22 mouse cellular contexts compared by ENCODE assay signal in the genomic region with DNA sequence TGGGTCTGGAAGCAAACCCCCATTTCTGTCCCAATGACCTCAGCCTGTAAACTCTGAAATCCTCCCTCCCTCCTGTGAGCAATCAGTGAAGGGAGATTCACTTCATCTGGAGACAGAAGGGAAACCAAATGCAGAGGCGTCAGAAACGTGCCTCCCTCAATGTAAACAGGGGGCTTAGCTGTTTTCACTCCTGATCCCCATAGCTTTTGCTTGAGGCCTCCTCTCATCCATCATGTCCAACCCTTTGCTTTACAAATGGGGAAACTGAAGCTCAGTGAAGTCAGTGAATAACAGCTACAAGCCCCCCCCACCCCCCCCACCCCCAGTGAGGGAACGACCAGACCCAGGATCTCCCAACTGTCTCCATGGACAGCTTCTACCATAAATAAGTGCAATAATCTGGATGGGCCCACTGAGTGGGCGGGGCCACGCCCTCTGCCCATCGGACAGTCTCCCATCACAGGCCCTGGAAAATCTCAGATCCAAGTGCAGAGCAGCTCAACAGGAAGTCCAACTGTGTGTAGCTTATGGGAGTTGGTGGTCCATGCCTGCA. TPM values are rescaled to one million over a fixed set of nuclear protein-coding genes. Genes with fewer than 3 reads are reported as not detected.
A peak's percentile ranks its signal among the peaks of the same experiment; 100 is the strongest.
DNase-seq lines count a peak whose midpoint lies in the region; ATAC-seq lines count a peak whose summit lies in the region.
"Had no signal": no experiment of that assay in that cellular context is flagged by ENCODE, and none has a peak within 500 bp of the region (broad histone marks: within the 10 kb centered on the region; RNA-seq: fewer than 3 reads in every experiment).

No protein-coding gene starts in this region.

- 0 out of 2 replicates have a peak, but pooled peaks cover 2% of the 10 kb centered on the region for H3K9me3 ChIP-seq in heart, embryonic 10.5 days
- no peaks in the 10 kb centered on the region for H3K9me3 ChIP-seq in heart, embryonic 11.5 days (replicated peaks; ENCODE audit: control insufficient read depth, low read length)
- no peaks in the 10 kb centered on the region for H3K9me3 ChIP-seq in liver, embryonic 11.5 days (ENCODE audit: control insufficient read depth, low read length)
- no peaks in the 10 kb centered on the region for H3K9me3 ChIP-seq in liver, embryonic 12.5 days (replicated peaks)
- no peaks in the 10 kb centered on the region for H3K9me3 ChIP-seq in stomach, embryonic 14.5 days (ENCODE audit: control insufficient read depth, low read depth, low read length)
- H3K9me3 ChIP-seq: embryonic facial prominence, embryonic 10.5 days; forebrain, embryonic 13.5 days; G1E; hindbrain, embryonic 10.5 days had no signal

- no peak overlapping the region for H3K9ac ChIP-seq in heart, embryonic 11.5 days (ENCODE audit: low read depth, low read length)
- no peak overlapping the region for H3K9ac ChIP-seq in liver, embryonic 11.5 days (ENCODE audit: low read depth, low read length)
- H3K9ac ChIP-seq in liver, embryonic 12.5 days = no peak overlapping the region
- no peak overlapping the region for H3K9ac ChIP-seq in stomach, embryonic 14.5 days (replicated peaks; ENCODE audit: low read depth, low read length)
- H3K9ac ChIP-seq: forebrain, embryonic 13.5 days; forebrain, postnatal 0 days; hindbrain, embryonic 14.5 days had no signal

- no peak overlapping the region for H3K4me3 ChIP-seq in heart, embryonic 10.5 days
- no peak overlapping the region for H3K4me3 ChIP-seq in heart, embryonic 11.5 days (ENCODE audit: low read depth, low read length)
- no peak overlapping the region for H3K4me3 ChIP-seq in liver, embryonic 11.5 days (ENCODE audit: low read depth, low read length)
- H3K4me3 ChIP-seq in liver, embryonic 12.5 days = no peak overlapping the region
- no peak overlapping the region for H3K4me3 ChIP-seq in stomach, embryonic 14.5 days (ENCODE audit: low read depth, low read length)
- H3K4me3 ChIP-seq: embryonic facial prominence, embryonic 10.5 days; forebrain, embryonic 13.5 days; hindbrain, embryonic 10.5 days had no signal

- ATAC-seq in heart, embryonic 11.5 days (replicated peaks; ENCODE audit: insufficient number of reproducible peaks, low FRiP score, low TSS enrichment) = no peak
- ATAC-seq in liver, embryonic 11.5 days (replicated peaks; ENCODE audit: low FRiP score) = no peak
- ATAC-seq in liver, embryonic 12.5 days = no peak
- ATAC-seq in stomach, embryonic 14.5 days (ENCODE audit: insufficient number of reproducible peaks, insufficient read depth, low FRiP score, low read depth) = peak; percentile 68
- ATAC-seq: CD4-positive, CD25-positive, alpha-beta regulatory T cell, adult 4 months; forebrain, embryonic 13.5 days; forebrain, postnatal 0 days had no signal

- DNase-seq in heart, embryonic 10.5 days (ENCODE audit: low spot score) = no peak
- no peak for DNase-seq in liver, embryonic 11.5 days (ENCODE audit: low spot score)
- DNase-seq in yolk sac, embryonic 10.5 days (ENCODE audit: low spot score) = peak; percentile 73
- no peak for DNase-seq in frontal cortex, postnatal 14 days (ENCODE audit: low spot score in 2 of 2)
- DNase-seq in left cerebral cortex, postnatal 10 days (ENCODE audit: extremely low spot score in 1 of 2, low spot score in 2 of 2) = no peak
- DNase-seq: adrenal gland, postnatal 36 days; B cell, adult 2 months; cerebellum, adult 2 months; cerebellum, postnatal 10 days; forebrain, postnatal 0 days; gastrocnemius, postnatal 10 days; heart, adult 18-20 months; heart, postnatal 14 days had no signal

- peak overlapping the region; percentile 17; the same call in 1 of the 2 replicates for H3K27ac ChIP-seq in heart, embryonic 10.5 days
- H3K27ac ChIP-seq in heart, embryonic 11.5 days (ENCODE audit: low read depth, low read length) = no peak overlapping the region
- 0 out of 2 replicates have a peak overlapping the region, but pooled peaks have one; percentile 58 for H3K27ac ChIP-seq in liver, embryonic 11.5 days (ENCODE audit: low read depth, low read length)
- H3K27ac ChIP-seq in liver, embryonic 12.5 days = no peak overlapping the region
- H3K27ac ChIP-seq in stomach, embryonic 14.5 days (ENCODE audit: low read length) = peak overlapping the region; percentile 75; the same call in 1 of the 2 replicates
- H3K27ac ChIP-seq: embryonic facial prominence, embryonic 10.5 days; forebrain, embryonic 13.5 days; hindbrain, embryonic 10.5 days; hindbrain, embryonic 14.5 days had no signal

- H3K36me3 ChIP-seq in heart, embryonic 10.5 days = peaks cover 49% of the 10 kb centered on the region
- peaks cover 31% of the 10 kb centered on the region for H3K36me3 ChIP-seq in heart, embryonic 11.5 days (ENCODE audit: control insufficient read depth, insufficient read depth, low read length)
- H3K36me3 ChIP-seq in liver, embryonic 11.5 days (ENCODE audit: control insufficient read depth, insufficient read depth, low read length) = peaks cover 14% of the 10 kb centered on the region; the same call in 1 of the 2 replicates
- peaks cover 24% of the 10 kb centered on the region for H3K36me3 ChIP-seq in liver, embryonic 12.5 days
- H3K36me3 ChIP-seq in stomach, embryonic 14.5 days (ENCODE audit: control insufficient read depth, insufficient read depth, low read length) = peaks cover 41% of the 10 kb centered on the region
- H3K36me3 ChIP-seq: G1E had no signal

- no peak overlapping the region for H3K4me2 ChIP-seq in heart, embryonic 11.5 days
- H3K4me2 ChIP-seq in liver, embryonic 11.5 days = no peak overlapping the region
- no peak overlapping the region for H3K4me2 ChIP-seq in liver, embryonic 12.5 days
- no peak overlapping the region for H3K4me2 ChIP-seq in stomach, embryonic 14.5 days (replicated peaks; ENCODE audit: low read depth, low read length)
- H3K4me2 ChIP-seq: forebrain, embryonic 13.5 days; hindbrain, embryonic 14.5 days had no signal

- 47% methylated on average over 6 of the region's 6 CpGs for WGBS in heart, embryonic 10.5 days
- 53% methylated on average over 6 of the region's 6 CpGs for WGBS in heart, embryonic 11.5 days (ENCODE audit: insufficient replicate concordance)
- 59% methylated on average over 6 of the region's 6 CpGs for WGBS in liver, embryonic 11.5 days
- 64% methylated on average over 6 of the region's 6 CpGs for WGBS in liver, embryonic 12.5 days (ENCODE audit: insufficient replicate concordance)
- 28% methylated on average over 6 of the region's 6 CpGs for whole genome bisulfite sequencing in stomach, embryonic 14.5 days

- no peaks in the 10 kb centered on the region for H3K27me3 ChIP-seq in heart, embryonic 10.5 days (ENCODE audit: insufficient read depth, poor library complexity, severe bottlenecking)
- no peaks in the 10 kb centered on the region for H3K27me3 ChIP-seq in heart, embryonic 11.5 days (ENCODE audit: control insufficient read depth, insufficient read depth, low read length)
- no peaks in the 10 kb centered on the region for H3K27me3 ChIP-seq in liver, embryonic 11.5 days (replicated peaks; ENCODE audit: control insufficient read depth, insufficient read depth, low read length)
- no peaks in the 10 kb centered on the region for H3K27me3 ChIP-seq in liver, embryonic 12.5 days (replicated peaks)
- no peaks in the 10 kb centered on the region for H3K27me3 ChIP-seq in stomach, embryonic 14.5 days (ENCODE audit: control insufficient read depth, insufficient read depth, low read length)
- H3K27me3 ChIP-seq: forebrain, embryonic 13.5 days had no signal

- intact Hi-C loops in left cerebral cortex, postnatal 10 days (cut with DNase I) = no loop called here

- H3K4me1 ChIP-seq in heart, embryonic 10.5 days = peaks cover 51% of the 10 kb centered on the region
- peaks cover 28% of the 10 kb centered on the region for H3K4me1 ChIP-seq in heart, embryonic 11.5 days (ENCODE audit: control insufficient read depth, insufficient read depth, low read length)
- H3K4me1 ChIP-seq in liver, embryonic 11.5 days (replicated peaks; ENCODE audit: control insufficient read depth, insufficient read depth, low read length) = peaks cover 10% of the 10 kb centered on the region
- H3K4me1 ChIP-seq in liver, embryonic 12.5 days = peaks cover 22% of the 10 kb centered on the region
- peaks cover 22% of the 10 kb centered on the region; the same call in 1 of the 2 replicates for H3K4me1 ChIP-seq in stomach, embryonic 14.5 days (ENCODE audit: control insufficient read depth, insufficient read depth, low read length)

RNA-seq across cellular contexts. Expression of gene Tnip1, which starts 14.7 kb away (rescaled TPM):
- 22.7 and 23.7 TPM in 2 replicates for polyA plus RNA-seq in heart, embryonic 10.5 days (2016; fragmentation: Nextera tagmentation; extraction: Ambion mirVana)
- polyA plus RNA-seq in heart, embryonic 11.5 days (2014; fragmentation: Nextera tagmentation; extraction: Ambion mirVana) = 16.0 and 16.8 TPM in 2 replicates
- polyA plus RNA-seq in liver, embryonic 11.5 days (2014; fragmentation: Nextera tagmentation; extraction: Ambion mirVana) = 11.4 and 12.1 TPM in 2 replicates
- 7.4 and 7.6 TPM in 2 replicates for polyA plus RNA-seq in liver, embryonic 12.5 days (2016; fragmentation: Nextera tagmentation; extraction: Ambion mirVana)
- 21.0 and 21.4 TPM in 2 replicates for polyA plus RNA-seq in stomach, embryonic 14.5 days (2014; fragmentation: Nextera tagmentation; extraction: Ambion mirVana)
- 10 to 100 TPM; 28.2 to 31.0 TPM for total RNA-seq in left cerebral cortex, postnatal 10 days (2021)

RNA-seq across cellular contexts. Expression of gene Anxa6, which starts 55.8 kb away (rescaled TPM):
- polyA plus RNA-seq in heart, embryonic 10.5 days (2016; fragmentation: Nextera tagmentation; extraction: Ambion mirVana) = 255 and 342 TPM in 2 replicates
- polyA plus RNA-seq in heart, embryonic 11.5 days (2014; fragmentation: Nextera tagmentation; extraction: Ambion mirVana) = 300 and 370 TPM in 2 replicates
- polyA plus RNA-seq in liver, embryonic 11.5 days (2014; fragmentation: Nextera tagmentation; extraction: Ambion mirVana) = 78.5 and 86.6 TPM in 2 replicates
- 52.9 and 54.7 TPM in 2 replicates for polyA plus RNA-seq in liver, embryonic 12.5 days (2016; fragmentation: Nextera tagmentation; extraction: Ambion mirVana)
- 400 and 419 TPM in 2 replicates for polyA plus RNA-seq in stomach, embryonic 14.5 days (2014; fragmentation: Nextera tagmentation; extraction: Ambion mirVana)
- total RNA-seq in left cerebral cortex, postnatal 10 days (2021) = 10 to 100 TPM; 82.6 to 85.7 TPM

Comparison
In these comparisons a context has a peak if more than half of its experiments do, and no peak if none do; other contexts are left out.
1. H3K27ac ChIP-seq: peak in heart, embryonic 10.5 days (single experiment), liver, embryonic 11.5 days (single experiment) and stomach, embryonic 14.5 days (single experiment); none in heart, embryonic 11.5 days (single experiment) and liver, embryonic 12.5 days (single experiment).